Mouse (Mus musculus): ENCODE data around the gene Adam1a. TPM values are rescaled to one million over a fixed set of nuclear protein-coding genes. Genes with fewer than 3 reads are reported as not detected.

Adam1a gene
- 1 to 10 TPM in 1 of 2 experiments, under 1 TPM in 1; 0.01 to 2.1 TPM for polyA plus RNA-seq (2012; fragmentation: generic; extraction: Trizol)

DNA sequence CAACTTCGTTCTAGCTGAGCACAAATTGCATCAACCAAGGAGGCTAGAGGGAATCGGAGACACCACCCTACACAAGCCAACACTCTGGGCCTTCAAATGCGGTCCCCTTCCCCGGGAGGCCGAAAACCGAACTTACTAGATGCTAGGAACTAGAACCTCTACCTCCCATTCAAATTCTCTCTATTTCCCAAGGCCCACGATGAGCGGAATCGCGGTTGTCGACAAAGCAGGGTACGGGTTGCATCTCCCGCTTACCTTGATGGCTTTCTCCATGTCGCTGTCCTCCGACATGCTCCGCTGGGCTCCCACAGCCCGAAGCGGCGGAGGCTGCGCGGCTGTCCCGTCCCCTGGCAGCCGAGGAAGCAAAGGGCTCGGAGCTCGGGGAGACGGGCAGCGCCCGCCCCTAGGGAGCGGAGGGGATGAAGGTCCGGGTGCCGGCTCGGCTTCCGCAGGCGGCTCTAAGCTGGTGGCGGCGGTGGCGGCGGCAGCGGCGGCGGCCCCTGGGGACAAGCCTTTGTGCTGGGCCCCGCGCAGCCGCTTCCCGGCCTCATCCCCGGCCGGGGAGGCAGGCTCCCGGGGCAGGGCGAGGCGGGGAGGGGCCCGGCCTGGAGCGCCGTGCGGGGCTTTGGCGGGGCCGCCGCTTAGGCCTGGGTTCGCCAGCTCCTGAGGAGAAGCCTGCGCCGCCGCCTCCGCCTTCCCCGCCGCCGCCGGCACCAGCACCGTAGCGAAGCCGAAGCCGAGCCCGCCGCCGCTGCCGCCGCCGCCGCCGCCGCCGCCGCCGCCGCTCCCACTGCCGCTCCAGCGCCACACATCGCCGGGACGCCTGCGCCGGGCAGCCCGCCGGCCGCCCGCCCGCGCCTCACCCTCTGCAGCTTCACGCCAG, at the start of gene Adam1a, which contains the start of gene Gm42878:
Gene Adam1a (minus strand): TSS at position 573 of the 883 bp plus-strand sequence.
Gene Gm42878 (minus strand): TSS at position 573 of the 883 bp plus-strand sequence.

DNA sequence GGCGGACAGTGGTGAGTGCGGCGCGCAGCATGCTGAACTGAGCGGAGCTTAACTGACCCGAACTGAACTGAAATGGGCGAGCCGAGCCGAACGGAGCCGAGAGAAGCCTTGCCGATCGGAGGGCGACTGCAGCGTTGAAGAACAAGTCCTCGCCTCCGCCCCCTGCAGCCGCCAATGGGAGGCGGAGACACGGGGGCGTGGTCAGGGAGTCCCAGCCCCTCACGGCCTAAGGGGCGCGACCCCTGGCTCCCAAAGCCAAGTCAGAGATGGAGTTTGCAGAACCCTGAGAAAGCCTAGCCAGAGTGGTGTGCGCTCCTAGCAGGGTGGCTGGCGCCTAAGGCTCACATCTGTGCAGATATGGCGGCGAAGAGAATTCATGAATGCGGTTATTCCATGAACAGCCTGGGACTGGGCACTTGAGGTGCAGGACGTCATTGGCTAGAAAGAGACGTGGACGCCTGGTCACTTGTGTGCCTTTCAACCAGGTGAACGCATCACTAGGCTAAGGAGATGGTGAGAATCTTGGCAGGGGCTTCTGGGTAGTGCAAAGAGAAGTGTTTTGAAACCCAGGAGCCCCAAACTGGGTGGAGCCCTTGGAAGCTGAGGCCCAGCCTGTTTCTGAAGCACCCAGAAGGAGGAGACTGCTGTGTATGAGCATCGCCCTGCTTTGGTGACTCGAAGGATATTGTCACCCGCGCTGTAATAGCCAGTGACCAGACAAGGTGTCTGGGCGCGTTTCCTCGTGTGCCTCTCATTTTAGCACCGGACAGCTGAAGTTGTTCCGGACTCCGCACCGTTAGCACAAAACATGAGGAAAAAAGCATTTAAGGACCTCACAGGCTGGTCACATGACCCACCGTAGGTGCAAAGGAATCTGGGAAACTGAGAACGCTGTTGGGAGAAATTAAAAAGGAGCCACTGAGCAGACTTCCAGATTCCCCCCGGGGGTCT, 48.4 kb upstream of the Adam1a start, which contains the start of gene Aldh2:
Gene Aldh2 (minus strand): TSS at position 374 of the 951 bp plus-strand sequence.

DNA sequence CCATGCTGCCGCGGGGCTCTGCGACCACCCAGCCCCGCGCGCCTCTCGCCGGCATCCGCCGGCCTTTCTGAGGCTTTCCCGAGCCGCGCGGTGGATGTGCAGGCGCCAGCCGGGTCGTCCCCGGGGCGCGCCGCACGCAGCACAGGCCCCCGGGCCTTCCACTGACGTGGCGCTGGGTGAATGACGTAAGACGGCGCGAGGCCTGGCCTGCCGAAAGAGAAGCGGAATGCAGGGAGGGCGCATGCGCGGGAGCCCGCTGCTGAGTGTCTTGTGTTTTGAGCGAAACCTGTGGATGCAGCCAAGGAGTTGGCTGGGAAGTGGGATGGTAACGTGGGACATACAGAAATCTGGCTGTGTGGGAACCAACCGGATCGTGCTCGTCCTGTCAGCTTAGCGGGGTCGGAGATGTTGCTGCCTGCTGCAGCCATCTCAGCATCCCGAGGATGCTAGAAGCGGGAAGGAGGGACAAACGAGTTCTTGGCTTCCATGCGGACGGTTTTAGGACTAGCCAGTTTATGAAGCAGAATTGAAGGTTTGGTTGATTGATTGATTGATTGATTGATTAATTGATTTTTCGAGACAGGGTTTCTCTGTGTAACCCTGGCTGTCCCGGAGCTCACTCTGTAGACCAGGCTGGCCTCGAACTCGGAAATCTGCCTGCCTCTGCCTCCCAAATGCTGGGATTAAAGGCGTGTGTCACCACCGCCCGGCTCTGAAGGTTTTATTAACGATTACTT, 679 bp upstream of the Adam1a start, which contains the start of gene Mapkapk5:
Gene Mapkapk5 (minus strand): TSS at position 113 of the 737 bp plus-strand sequence.

DNA sequence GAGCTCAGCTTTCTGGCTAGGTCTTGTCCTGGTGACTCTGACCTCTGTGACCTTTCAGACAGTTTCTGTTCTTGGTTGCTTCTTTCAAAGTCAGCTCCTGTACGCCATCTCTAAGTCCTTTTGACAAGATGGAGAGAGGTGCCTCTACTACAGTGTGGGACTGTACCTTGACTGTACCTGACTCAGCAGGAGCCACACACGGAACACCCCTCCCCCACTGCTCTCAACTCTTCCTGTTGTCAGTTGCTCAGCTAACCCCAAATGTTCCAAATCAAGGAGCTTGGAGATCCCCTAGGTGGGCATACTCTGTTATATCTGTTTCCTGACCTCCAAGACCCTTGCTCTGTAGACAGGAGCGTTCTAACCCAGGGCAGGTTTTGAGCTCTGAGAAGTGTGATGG, 42.1 kb downstream of the Adam1a start, which contains the start of gene Adam1b:
Gene Adam1b (minus strand): TSS at position 205 of the 400 bp plus-strand sequence.

Other genes starting within 250 kb of the Adam1a start
- gene Trafd1, start 159.8 kb downstream of the Adam1a start, polyA plus RNA-seq (2012; fragmentation: generic; extraction: Trizol), result 10 to 100 TPM; 14.4 to 89.1 TPM
- 1 to 10 TPM; 1.5 to 3.5 TPM for gene Naa25, start 147.5 kb downstream of the Adam1a start, polyA plus RNA-seq (2012; fragmentation: generic; extraction: Trizol)
- 1 to 10 TPM in 1 of 2 experiments, under 1 TPM in 1; 0.13 to 1.3 TPM for gene Tmem116, start 93.6 kb downstream of the Adam1a start, polyA plus RNA-seq (2012; fragmentation: generic; extraction: Trizol)
- 100 to 1,000 TPM; 104 to 121 TPM for gene Erp29, start 93.0 kb downstream of the Adam1a start, polyA plus RNA-seq (2012; fragmentation: generic; extraction: Trizol)
- gene Adam1b, start 42.0 kb downstream of the Adam1a start, polyA plus RNA-seq (2012; fragmentation: generic; extraction: Trizol), result not detected
- under 1 TPM; 0.02 to 0.05 TPM for gene Gm42878, start within 50 bp of the Adam1a start, polyA plus RNA-seq (2012; fragmentation: generic; extraction: Trizol)
- 10 to 100 TPM; 24.6 to 47.2 TPM for gene Mapkapk5, start 423 bp upstream of the Adam1a start, polyA plus RNA-seq (2012; fragmentation: generic; extraction: Trizol)
- 100 to 1,000 TPM; 128 to 457 TPM for gene Aldh2, start 48.3 kb upstream of the Adam1a start, polyA plus RNA-seq (2012; fragmentation: generic; extraction: Trizol)
- 1 to 10 TPM in 1 of 2 experiments, under 1 TPM in 1; 0.57 to 4.9 TPM for gene Acad12, start 73.5 kb upstream of the Adam1a start, polyA plus RNA-seq (2012; fragmentation: generic; extraction: Trizol)
- 1 to 10 TPM in 1 of 2 experiments, under 1 TPM in 1; 0.94 to 6.5 TPM for gene Acad10, start 115.0 kb upstream of the Adam1a start, polyA plus RNA-seq (2012; fragmentation: generic; extraction: Trizol)
- 10 to 100 TPM; 15.2 to 23.1 TPM for gene Brap, start 115.1 kb upstream of the Adam1a start, polyA plus RNA-seq (2012; fragmentation: generic; extraction: Trizol)
- gene Atxn2, start 165.9 kb upstream of the Adam1a start, polyA plus RNA-seq (2012; fragmentation: generic; extraction: Trizol), result 10 to 100 TPM; 29.2 to 57.4 TPM

Measured in C3H10T1/2 (cell line).